Mouse (Mus musculus): Measurements from ENCODE around the gene Slc24a3. TPM values are rescaled to one million over a fixed set of nuclear protein-coding genes. Genes with fewer than 3 reads are reported as not detected.

Slc24a3 gene
- polyA plus RNA-seq, 1 experiment from 2014 or later: 2.1 TPM

- WGBS: 97% methylated on average over 1 of the region's 1 CpGs
- no peak for ATAC-seq (ENCODE audit: insufficient number of reproducible peaks, insufficient read depth, low FRiP score, low TSS enrichment)
- H3K27ac ChIP-seq: no peak overlapping the region
- H3K36me3 ChIP-seq: no peaks in the 10 kb centered on the region
- H3K9ac ChIP-seq: no peak overlapping the region
- H3K4me1 ChIP-seq: no peaks in the 10 kb centered on the region
- no peak overlapping the region for H3K4me2 ChIP-seq (replicated peaks)
- H3K9me3 ChIP-seq: no peaks in the 10 kb centered on the region
- no peak overlapping the region for H3K4me3 ChIP-seq
- H3K27me3 ChIP-seq: no peaks in the 10 kb centered on the region
These were observed 124.6 kb downstream of the Slc24a3 start for GRCm38 (mm10) chr2:145292196-145292595.

- Histone ChIP-seq H3K9ac (no peak overlapping the region), H3K9me3 (no peaks in the 10 kb centered on the region), H3K4me2 (replicated peaks) (no peak overlapping the region), H3K27ac (no peak overlapping the region), H3K4me3 (no peak overlapping the region), H3K27me3 (no peaks in the 10 kb centered on the region), H3K4me1 (no peaks in the 10 kb centered on the region), H3K36me3 (no peaks in the 10 kb centered on the region)
- 10% methylated on average over 1 of the region's 1 CpGs for WGBS
- no peak for ATAC-seq (ENCODE audit: insufficient number of reproducible peaks, insufficient read depth, low FRiP score, low TSS enrichment)
These were observed 125.3 kb downstream of the Slc24a3 start for GRCm38 (mm10) chr2:145292816-145293215.

- Histone ChIP-seq H3K4me1 (no peaks in the 10 kb centered on the region), H3K27ac (no peak overlapping the region), H3K4me3 (no peak overlapping the region), H3K4me2 (replicated peaks) (no peak overlapping the region), H3K36me3 (no peaks in the 10 kb centered on the region), H3K9ac (no peak overlapping the region), H3K9me3 (no peaks in the 10 kb centered on the region), H3K27me3 (no peaks in the 10 kb centered on the region)
- no peak for ATAC-seq (ENCODE audit: insufficient number of reproducible peaks, insufficient read depth, low FRiP score, low TSS enrichment)
- 78% methylated on average over 1 of the region's 1 CpGs for WGBS
These were observed 129.4 kb downstream of the Slc24a3 start for GRCm38 (mm10) chr2:145296906-145297305.

GRCm38 (mm10) chr2:145299914-145300699 lies 132.6 kb downstream of the Slc24a3 start:
- Histone ChIP-seq H3K4me1 (no peaks in the 10 kb centered on the region), H3K27ac (no peak overlapping the region), H3K4me3 (no peak overlapping the region), H3K27me3 (no peaks in the 10 kb centered on the region), H3K9me3 (no peaks in the 10 kb centered on the region), H3K4me2 (replicated peaks) (no peak overlapping the region), H3K36me3 (no peaks in the 10 kb centered on the region), H3K9ac (no peak overlapping the region)
- WGBS: 83% methylated on average over 5 of the region's 5 CpGs
- no peak for ATAC-seq (ENCODE audit: insufficient number of reproducible peaks, insufficient read depth, low FRiP score, low TSS enrichment)

GRCm38 (mm10) chr2:145307231-145307883 lies 139.8 kb downstream of the Slc24a3 start:
- Histone ChIP-seq H3K4me3 (no peak overlapping the region), H3K36me3 (no peaks in the 10 kb centered on the region), H3K27ac (no peak overlapping the region), H3K4me1 (no peaks in the 10 kb centered on the region), H3K9me3 (no peaks in the 10 kb centered on the region), H3K4me2 (replicated peaks) (no peak overlapping the region), H3K27me3 (no peaks in the 10 kb centered on the region), H3K9ac (no peak overlapping the region)
- WGBS: 63% methylated on average over 2 of the region's 2 CpGs
- no peak for ATAC-seq (ENCODE audit: insufficient number of reproducible peaks, insufficient read depth, low FRiP score, low TSS enrichment)

- no peak for ATAC-seq (ENCODE audit: insufficient number of reproducible peaks, insufficient read depth, low FRiP score, low TSS enrichment)
- Histone ChIP-seq H3K36me3 (no peaks in the 10 kb centered on the region), H3K4me3 (no peak overlapping the region), H3K27me3 (no peaks in the 10 kb centered on the region), H3K4me2 (replicated peaks) (no peak overlapping the region), H3K9me3 (no peaks in the 10 kb centered on the region), H3K27ac (no peak overlapping the region), H3K9ac (no peak overlapping the region), H3K4me1 (no peaks in the 10 kb centered on the region)
- WGBS: 69% methylated on average over 2 of the region's 2 CpGs
These were observed 151.4 kb downstream of the Slc24a3 start for GRCm38 (mm10) chr2:145318916-145319315.

- no peak overlapping the region for H3K4me2 ChIP-seq (replicated peaks)
- H3K36me3 ChIP-seq: no peaks in the 10 kb centered on the region
- H3K9ac ChIP-seq: no peak overlapping the region
- H3K4me1 ChIP-seq: no peaks in the 10 kb centered on the region
- no peak overlapping the region for H3K27ac ChIP-seq
- ATAC-seq (ENCODE audit: insufficient number of reproducible peaks, insufficient read depth, low FRiP score, low TSS enrichment): no peak
- no peaks in the 10 kb centered on the region for H3K27me3 ChIP-seq
- 87% methylated on average over 3 of the region's 3 CpGs for WGBS
- no peak overlapping the region for H3K4me3 ChIP-seq
- no peaks in the 10 kb centered on the region for H3K9me3 ChIP-seq
These were observed 153.7 kb downstream of the Slc24a3 start for GRCm38 (mm10) chr2:145321287-145321686.

- Histone ChIP-seq H3K4me2 (replicated peaks) (no peak overlapping the region), H3K36me3 (no peaks in the 10 kb centered on the region), H3K9me3 (no peaks in the 10 kb centered on the region), H3K9ac (no peak overlapping the region), H3K27me3 (no peaks in the 10 kb centered on the region), H3K27ac (no peak overlapping the region), H3K4me1 (no peaks in the 10 kb centered on the region), H3K4me3 (no peak overlapping the region)
- ATAC-seq (ENCODE audit: insufficient number of reproducible peaks, insufficient read depth, low FRiP score, low TSS enrichment): no peak
These were observed 154.2 kb downstream of the Slc24a3 start for GRCm38 (mm10) chr2:145321755-145322154.

GRCm38 (mm10) chr2:145324477-145324876 lies 156.9 kb downstream of the Slc24a3 start:
- no peak for ATAC-seq (ENCODE audit: insufficient number of reproducible peaks, insufficient read depth, low FRiP score, low TSS enrichment)
- no peaks in the 10 kb centered on the region for H3K4me1 ChIP-seq
- no peak overlapping the region for H3K4me2 ChIP-seq (replicated peaks)
- WGBS: 71% methylated on average over 3 of the region's 3 CpGs
- no peak overlapping the region for H3K4me3 ChIP-seq
- no peak overlapping the region for H3K27ac ChIP-seq
- no peaks in the 10 kb centered on the region for H3K9me3 ChIP-seq
- no peak overlapping the region for H3K9ac ChIP-seq
- H3K36me3 ChIP-seq: no peaks in the 10 kb centered on the region
- H3K27me3 ChIP-seq: no peaks in the 10 kb centered on the region

GRCm38 (mm10) chr2:145325852-145326251 lies 158.3 kb downstream of the Slc24a3 start:
- H3K4me3 ChIP-seq: no peak overlapping the region
- no peaks in the 10 kb centered on the region for H3K9me3 ChIP-seq
- H3K4me1 ChIP-seq: no peaks in the 10 kb centered on the region
- WGBS: 83% methylated on average over 4 of the region's 4 CpGs
- no peak for ATAC-seq (ENCODE audit: insufficient number of reproducible peaks, insufficient read depth, low FRiP score, low TSS enrichment)
- no peak overlapping the region for H3K9ac ChIP-seq
- no peak overlapping the region for H3K27ac ChIP-seq
- H3K36me3 ChIP-seq: no peaks in the 10 kb centered on the region
- H3K27me3 ChIP-seq: no peaks in the 10 kb centered on the region
- no peak overlapping the region for H3K4me2 ChIP-seq (replicated peaks)

- Histone ChIP-seq H3K9me3 (no peaks in the 10 kb centered on the region), H3K4me1 (no peaks in the 10 kb centered on the region), H3K27ac (no peak overlapping the region), H3K4me3 (no peak overlapping the region), H3K36me3 (no peaks in the 10 kb centered on the region), H3K9ac (no peak overlapping the region), H3K4me2 (replicated peaks) (no peak overlapping the region), H3K27me3 (no peaks in the 10 kb centered on the region)
- WGBS: 74% methylated on average over 2 of the region's 2 CpGs
- ATAC-seq (ENCODE audit: insufficient number of reproducible peaks, insufficient read depth, low FRiP score, low TSS enrichment): no peak
These were observed 159.0 kb downstream of the Slc24a3 start for GRCm38 (mm10) chr2:145326544-145326943.

GRCm38 (mm10) chr2:145329756-145330155 lies 162.2 kb downstream of the Slc24a3 start:
- Histone ChIP-seq H3K4me1 (no peaks in the 10 kb centered on the region), H3K4me3 (no peak overlapping the region), H3K9me3 (no peaks in the 10 kb centered on the region), H3K27me3 (no peaks in the 10 kb centered on the region), H3K27ac (no peak overlapping the region), H3K4me2 (replicated peaks) (no peak overlapping the region), H3K36me3 (no peaks in the 10 kb centered on the region), H3K9ac (no peak overlapping the region)
- no peak for ATAC-seq (ENCODE audit: insufficient number of reproducible peaks, insufficient read depth, low FRiP score, low TSS enrichment)
- WGBS: 81% methylated on average over 8 of the region's 8 CpGs
